Comparison of ENCODE assay signal across 12 mouse cellular contexts in genomic region chr11:65918480-65919236, GRCm38 (mm10).
DNase-seq lines count a peak whose midpoint lies in the region; ATAC-seq and TF ChIP-seq lines count a peak whose summit lies in the region.
"Had no signal": no experiment of that assay in that cellular context is flagged by ENCODE, and none has a peak within 500 bp of the region (broad histone marks: within the 10 kb centered on the region; RNA-seq: fewer than 3 reads in every experiment).

No protein-coding gene starts in this region.

- H3K27ac ChIP-seq in hindbrain, embryonic 11.5 days (ENCODE audit: low read depth, low read length), result no peak overlapping the region
- H3K27ac ChIP-seq in hindbrain, embryonic 14.5 days, result no peak overlapping the region
- no peak overlapping the region for H3K27ac ChIP-seq in lung, postnatal 0 days (ENCODE audit: low read length)
- no peak overlapping the region for H3K27ac ChIP-seq in midbrain, postnatal 0 days (ENCODE audit: low read depth, low read length)
- H3K27ac ChIP-seq: heart, embryonic 13.5 days; lung, embryonic 15.5 days had no signal

- peak; percentile 43 for TF ChIP-seq CTCF in lung, postnatal 0 days (IDR thresholded peaks at IDR 0.05)
- TF ChIP-seq CTCF in midbrain, postnatal 0 days (IDR thresholded peaks at IDR 0.05), result peak; percentile 38

- H3K9me3 ChIP-seq in hindbrain, embryonic 11.5 days (ENCODE audit: control insufficient read depth, low read length), result no peaks in the 10 kb centered on the region
- H3K9me3 ChIP-seq in hindbrain, embryonic 14.5 days (ENCODE audit: control insufficient read depth, low read length), result no peaks in the 10 kb centered on the region
- no peaks in the 10 kb centered on the region for H3K9me3 ChIP-seq in lung, postnatal 0 days (ENCODE audit: low read length)
- H3K9me3 ChIP-seq in midbrain, postnatal 0 days (ENCODE audit: low read length), result no peaks in the 10 kb centered on the region
- H3K9me3 ChIP-seq: heart, embryonic 13.5 days; lung, embryonic 15.5 days had no signal

- H3K4me2 ChIP-seq in hindbrain, embryonic 11.5 days (replicated peaks; ENCODE audit: low read depth, low read length), result no peak overlapping the region
- no peak overlapping the region for H3K4me2 ChIP-seq in hindbrain, embryonic 14.5 days (replicated peaks)
- no peak overlapping the region for H3K4me2 ChIP-seq in lung, postnatal 0 days (replicated peaks; ENCODE audit: low read depth, low read length)
- H3K4me2 ChIP-seq in midbrain, postnatal 0 days (ENCODE audit: low read depth, low read length, poor library complexity, severe bottlenecking), result no peak overlapping the region
- H3K4me2 ChIP-seq: heart, embryonic 13.5 days; lung, embryonic 15.5 days had no signal

- no peak for TF ChIP-seq EP300 in lung, postnatal 0 days (IDR thresholded peaks at IDR 0.05)

- H3K4me1 ChIP-seq in hindbrain, embryonic 11.5 days (replicated peaks; ENCODE audit: control insufficient read depth, insufficient read depth, low read length), result no peaks in the 10 kb centered on the region
- H3K4me1 ChIP-seq in hindbrain, embryonic 14.5 days (replicated peaks; ENCODE audit: control insufficient read depth, insufficient read depth, low read length), result no peaks in the 10 kb centered on the region
- H3K4me1 ChIP-seq in lung, postnatal 0 days (ENCODE audit: insufficient read depth, low read depth, low read length), result no peaks in the 10 kb centered on the region
- no peaks in the 10 kb centered on the region for H3K4me1 ChIP-seq in midbrain, postnatal 0 days (ENCODE audit: insufficient read depth, low read length)
- H3K4me1 ChIP-seq: heart, embryonic 13.5 days; lung, embryonic 15.5 days had no signal

- no peaks in the 10 kb centered on the region for H3K36me3 ChIP-seq in hindbrain, embryonic 11.5 days (ENCODE audit: control insufficient read depth, insufficient read depth, low read length)
- H3K36me3 ChIP-seq in hindbrain, embryonic 14.5 days (replicated peaks; ENCODE audit: control insufficient read depth, insufficient read depth), result no peaks in the 10 kb centered on the region
- no peaks in the 10 kb centered on the region for H3K36me3 ChIP-seq in lung, postnatal 0 days (ENCODE audit: insufficient read depth, low read length)
- no peaks in the 10 kb centered on the region for H3K36me3 ChIP-seq in midbrain, postnatal 0 days (ENCODE audit: insufficient read depth, low read length)
- H3K36me3 ChIP-seq: heart, embryonic 13.5 days; lung, embryonic 15.5 days had no signal

- no peaks in the 10 kb centered on the region for H3K27me3 ChIP-seq in hindbrain, embryonic 11.5 days (ENCODE audit: control insufficient read depth, insufficient read depth, low read length)
- no peaks in the 10 kb centered on the region for H3K27me3 ChIP-seq in hindbrain, embryonic 14.5 days (ENCODE audit: control insufficient read depth, insufficient read depth, low read length)
- H3K27me3 ChIP-seq in lung, postnatal 0 days (replicated peaks; ENCODE audit: insufficient read depth, low read length), result no peaks in the 10 kb centered on the region
- no peaks in the 10 kb centered on the region for H3K27me3 ChIP-seq in midbrain, postnatal 0 days (ENCODE audit: insufficient read depth, low read length)
- H3K27me3 ChIP-seq: heart, embryonic 13.5 days; lung, embryonic 15.5 days had no signal

- H3K9ac ChIP-seq in hindbrain, embryonic 11.5 days (ENCODE audit: low read depth, low read length), result no peak overlapping the region
- H3K9ac ChIP-seq in hindbrain, embryonic 14.5 days, result no peak overlapping the region
- no peak overlapping the region for H3K9ac ChIP-seq in lung, postnatal 0 days (replicated peaks; ENCODE audit: low read depth)
- H3K9ac ChIP-seq in midbrain, postnatal 0 days (replicated peaks; ENCODE audit: low read length, poor library complexity, severe bottlenecking), result no peak overlapping the region
- H3K9ac ChIP-seq: heart, embryonic 13.5 days; lung, embryonic 15.5 days had no signal

- DNase-seq in hindbrain, embryonic 11.5 days (ENCODE audit: low spot score), result peak; percentile 28
- DNase-seq in hindbrain, embryonic 14.5 days (ENCODE audit: low spot score), result no peak
- DNase-seq in lung, postnatal 0 days (ENCODE audit: low spot score), result no peak
- no peak for DNase-seq in lung, postnatal 14 days
- DNase-seq in ZHBTc4 (ENCODE audit: low read depth, low spot score), result peak; percentile 5
- DNase-seq in midbrain, postnatal 0 days (ENCODE audit: low spot score), result no peak
- no peak for DNase-seq in cerebellum, postnatal 36 days
- DNase-seq: adrenal gland, postnatal 36 days; cerebellum, adult 9-10 months; right cerebral cortex, postnatal 25 days had no signal

- 69% methylated on average over 10 of the region's 10 CpGs for WGBS in hindbrain, embryonic 11.5 days
- 68% methylated on average over 10 of the region's 10 CpGs for WGBS in hindbrain, embryonic 14.5 days
- 47% methylated on average over 10 of the region's 10 CpGs for WGBS in lung, postnatal 0 days
- 72% methylated on average over 10 of the region's 10 CpGs for WGBS in midbrain, postnatal 0 days

- ATAC-seq in hindbrain, embryonic 11.5 days (ENCODE audit: low FRiP score), result no peak
- ATAC-seq in hindbrain, embryonic 14.5 days (ENCODE audit: low FRiP score), result no peak
- ATAC-seq in lung, postnatal 0 days, result no peak
- ATAC-seq in midbrain, postnatal 0 days (ENCODE audit: low FRiP score), result no peak

- H3K4me3 ChIP-seq in hindbrain, embryonic 11.5 days (ENCODE audit: low read depth, low read length), result no peak overlapping the region
- H3K4me3 ChIP-seq in hindbrain, embryonic 14.5 days (replicated peaks; ENCODE audit: low read length), result no peak overlapping the region
- no peak overlapping the region for H3K4me3 ChIP-seq in lung, postnatal 0 days (ENCODE audit: low read depth, low read length)
- H3K4me3 ChIP-seq in midbrain, postnatal 0 days (ENCODE audit: low read depth, low read length), result no peak overlapping the region
- H3K4me3 ChIP-seq: heart, embryonic 13.5 days; lung, embryonic 15.5 days had no signal

Comparison
In these comparisons a context has a peak if more than half of its experiments do, and no peak if none do; other contexts are left out.
1. DNase-seq: peak in hindbrain, embryonic 11.5 days (single experiment) and ZHBTc4 (single experiment); none in hindbrain, embryonic 14.5 days (single experiment), lung, postnatal 0 days (single experiment), lung, postnatal 14 days (single experiment), midbrain, postnatal 0 days (single experiment) and cerebellum, postnatal 36 days (0 of 2).